Mouse (Mus musculus): ENCODE measurements around the gene Srrm2. TPM values are rescaled to one million over a fixed set of nuclear protein-coding genes. Genes with fewer than 3 reads are reported as not detected.

The Srrm2 gene
- polyA plus RNA-seq, 1 experiment from 2014 or later = 606 TPM

Small RNA genes lying within 50 kb of the gene (microRNA-seq; reads per million reads assigned to microRNA genes)
- 0.52 reads per million for gene Mir5125

Other genes starting within 250 kb of the Srrm2 start
- 21.0 and 21.7 TPM in 2 replicates for gene Zfp213, start 226.3 kb upstream of the Srrm2 start, polyA plus RNA-seq (2015; fragmentation: Nextera tagmentation; extraction: Ambion mirVana)
- gene Zfp13, start 191.0 kb upstream of the Srrm2 start, polyA plus RNA-seq (2015; fragmentation: Nextera tagmentation; extraction: Ambion mirVana) = 19.9 and 22.2 TPM in 2 replicates
- 0.56 and 0.57 TPM in 2 replicates for gene Zscan10, start 189.7 kb upstream of the Srrm2 start, polyA plus RNA-seq (2015; fragmentation: Nextera tagmentation; extraction: Ambion mirVana)
- 0.81 and 1.0 TPM in 2 replicates for gene Mmp25, start 145.3 kb upstream of the Srrm2 start, polyA plus RNA-seq (2015; fragmentation: Nextera tagmentation; extraction: Ambion mirVana)
- 1.7 and 2.2 TPM in 2 replicates for gene Bicdl2, start 130.0 kb upstream of the Srrm2 start, polyA plus RNA-seq (2015; fragmentation: Nextera tagmentation; extraction: Ambion mirVana)
- 65.0 and 66.9 TPM in 2 replicates for gene Hcfc1r1, start 116.9 kb upstream of the Srrm2 start, polyA plus RNA-seq (2015; fragmentation: Nextera tagmentation; extraction: Ambion mirVana)
- 45.6 and 48.4 TPM in 2 replicates for gene Thoc6, start 116.7 kb upstream of the Srrm2 start, polyA plus RNA-seq (2015; fragmentation: Nextera tagmentation; extraction: Ambion mirVana)
- 15.4 and 17.1 TPM in 2 replicates for gene Tnfrsf12a, start 113.1 kb upstream of the Srrm2 start, polyA plus RNA-seq (2015; fragmentation: Nextera tagmentation; extraction: Ambion mirVana)
- 16.8 and 19.8 TPM in 2 replicates for gene Cldn6, start 111.3 kb upstream of the Srrm2 start, polyA plus RNA-seq (2015; fragmentation: Nextera tagmentation; extraction: Ambion mirVana)
- 8.3 and 10.1 TPM in 2 replicates for gene Cldn9, start 106.5 kb upstream of the Srrm2 start, polyA plus RNA-seq (2015; fragmentation: Nextera tagmentation; extraction: Ambion mirVana)
- gene 1520401A03Rik, start 67.7 kb upstream of the Srrm2 start, polyA plus RNA-seq (2015; fragmentation: Nextera tagmentation; extraction: Ambion mirVana) = 2.3 and 3.0 TPM in 2 replicates
- gene Pkmyt1, start 64.2 kb upstream of the Srrm2 start, polyA plus RNA-seq (2015; fragmentation: Nextera tagmentation; extraction: Ambion mirVana) = 47.5 and 52.8 TPM in 2 replicates
- gene Paqr4, start 49.7 kb upstream of the Srrm2 start, polyA plus RNA-seq (2015; fragmentation: Nextera tagmentation; extraction: Ambion mirVana) = 15.5 and 16.1 TPM in 2 replicates
- gene Kremen2, start 44.7 kb upstream of the Srrm2 start, polyA plus RNA-seq (2015; fragmentation: Nextera tagmentation; extraction: Ambion mirVana) = 39.5 and 46.3 TPM in 2 replicates
- gene Flywch1, start 18.9 kb upstream of the Srrm2 start, polyA plus RNA-seq (2015; fragmentation: Nextera tagmentation; extraction: Ambion mirVana) = 103 and 107 TPM in 2 replicates
- 68.0 and 70.5 TPM in 2 replicates for gene Flywch2, start 4.5 kb upstream of the Srrm2 start, polyA plus RNA-seq (2015; fragmentation: Nextera tagmentation; extraction: Ambion mirVana)
- gene Elob, start 38.6 kb downstream of the Srrm2 start, polyA plus RNA-seq (2015; fragmentation: Nextera tagmentation; extraction: Ambion mirVana) = 1,219 and 1,256 TPM in 2 replicates
- gene Prss33, start 45.5 kb downstream of the Srrm2 start, polyA plus RNA-seq (2015; fragmentation: Nextera tagmentation; extraction: Ambion mirVana) = not detected in 2 replicates
- not detected in 2 replicates for gene Prss32, start 53.3 kb downstream of the Srrm2 start, polyA plus RNA-seq (2015; fragmentation: Nextera tagmentation; extraction: Ambion mirVana)
- gene Prss41, start 53.6 kb downstream of the Srrm2 start, polyA plus RNA-seq (2015; fragmentation: Nextera tagmentation; extraction: Ambion mirVana) = 1.7 and 2.4 TPM in 2 replicates
- not detected in 2 replicates for gene Prss21, start 77.5 kb downstream of the Srrm2 start, polyA plus RNA-seq (2015; fragmentation: Nextera tagmentation; extraction: Ambion mirVana)
- gene Dcpp1, start 90.3 kb downstream of the Srrm2 start, polyA plus RNA-seq (2015; fragmentation: Nextera tagmentation; extraction: Ambion mirVana) = not detected in 2 replicates
- gene Dcpp2, start 90.3 kb downstream of the Srrm2 start, polyA plus RNA-seq (2015; fragmentation: Nextera tagmentation; extraction: Ambion mirVana) = not detected in 2 replicates
- gene Dcpp3, start 126.9 kb downstream of the Srrm2 start, polyA plus RNA-seq (2015; fragmentation: Nextera tagmentation; extraction: Ambion mirVana) = not detected in 2 replicates
- not detected in 2 replicates for gene Sbp, start 151.1 kb downstream of the Srrm2 start, polyA plus RNA-seq (2015; fragmentation: Nextera tagmentation; extraction: Ambion mirVana)
- not detected in 2 replicates for gene Sbpl, start 164.7 kb downstream of the Srrm2 start, polyA plus RNA-seq (2015; fragmentation: Nextera tagmentation; extraction: Ambion mirVana)
- gene Prss30, start 190.0 kb downstream of the Srrm2 start, polyA plus RNA-seq (2015; fragmentation: Nextera tagmentation; extraction: Ambion mirVana) = not detected in 2 replicates
- gene Prss22, start 207.6 kb downstream of the Srrm2 start, polyA plus RNA-seq (2015; fragmentation: Nextera tagmentation; extraction: Ambion mirVana) = 0.47 and 0.60 TPM in 2 replicates
- 0.52 and 0.55 TPM in 2 replicates for gene Prss27, start 247.6 kb downstream of the Srrm2 start, polyA plus RNA-seq (2015; fragmentation: Nextera tagmentation; extraction: Ambion mirVana)

Data from limb, embryonic 13.5 days (tissue).